Mouse (Mus musculus) T-helper 17 cell (primary cell): Measurements from ENCODE around the gene Trim71.

ENCODE experiments used
- in situ Hi-C, 2 experiments: fragments of 300-600 bp; cut with MboI, MseI; formaldehyde crosslinking; loops; 1 replicate in 1 of 2; 2 replicates in 1 of 2; pipeline ENCODE4 v1.15.1; 2025; ENCODE audit warnings: high pct_unique_total_duplicates in 2 of 2

Gene Trim71

DNA sequence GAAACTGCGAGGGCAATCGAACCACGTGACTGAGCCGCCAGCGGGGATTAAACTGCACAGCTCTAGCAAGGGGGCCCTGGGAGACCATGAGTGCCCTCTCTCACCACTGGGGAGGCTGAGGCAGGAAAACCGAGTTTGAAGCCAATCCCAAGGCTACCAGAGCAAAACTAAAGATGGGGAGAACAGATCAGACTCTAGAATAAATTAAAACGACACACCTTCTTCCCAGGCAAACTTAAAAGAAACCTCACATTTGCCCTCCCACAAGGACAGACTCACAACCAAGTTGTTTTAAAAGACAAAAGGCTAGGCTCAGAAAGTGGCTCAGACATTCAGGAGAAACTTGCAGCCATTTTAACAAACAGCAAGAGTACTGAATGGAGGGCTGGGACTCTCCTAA lies 7.1 kb downstream of the Trim71 start:
- in situ Hi-C loops = no loop called here

DNA sequence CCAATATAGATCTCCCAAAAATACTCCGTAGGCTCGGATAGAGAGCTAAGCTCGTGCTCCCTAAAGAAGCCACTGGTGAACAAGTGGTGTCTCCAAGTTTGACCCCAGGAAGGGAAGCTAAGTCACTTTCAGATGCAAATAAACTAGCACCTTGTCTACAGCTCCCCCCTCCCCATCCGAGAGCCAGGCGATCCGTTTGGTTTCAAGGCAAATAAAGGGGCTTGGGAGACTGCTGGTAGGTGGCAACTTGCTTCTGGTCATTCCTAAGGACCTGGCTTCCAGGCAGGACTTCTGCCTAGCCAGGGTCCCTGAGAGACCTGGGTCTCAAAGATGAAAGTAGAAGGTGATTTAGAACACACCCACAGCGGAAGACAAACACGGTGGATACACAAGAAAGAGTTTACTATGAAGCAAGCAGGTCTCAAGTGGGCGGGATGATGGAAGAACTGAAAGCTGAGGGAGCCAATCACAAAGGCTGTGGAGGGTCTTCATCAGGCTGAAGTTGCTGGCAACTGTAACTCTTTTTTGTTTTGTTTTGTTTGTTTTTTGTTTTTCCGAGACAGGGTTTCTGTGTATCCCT lies 7.8 kb downstream of the Trim71 start:
- in situ Hi-C loops = no loop called here

DNA sequence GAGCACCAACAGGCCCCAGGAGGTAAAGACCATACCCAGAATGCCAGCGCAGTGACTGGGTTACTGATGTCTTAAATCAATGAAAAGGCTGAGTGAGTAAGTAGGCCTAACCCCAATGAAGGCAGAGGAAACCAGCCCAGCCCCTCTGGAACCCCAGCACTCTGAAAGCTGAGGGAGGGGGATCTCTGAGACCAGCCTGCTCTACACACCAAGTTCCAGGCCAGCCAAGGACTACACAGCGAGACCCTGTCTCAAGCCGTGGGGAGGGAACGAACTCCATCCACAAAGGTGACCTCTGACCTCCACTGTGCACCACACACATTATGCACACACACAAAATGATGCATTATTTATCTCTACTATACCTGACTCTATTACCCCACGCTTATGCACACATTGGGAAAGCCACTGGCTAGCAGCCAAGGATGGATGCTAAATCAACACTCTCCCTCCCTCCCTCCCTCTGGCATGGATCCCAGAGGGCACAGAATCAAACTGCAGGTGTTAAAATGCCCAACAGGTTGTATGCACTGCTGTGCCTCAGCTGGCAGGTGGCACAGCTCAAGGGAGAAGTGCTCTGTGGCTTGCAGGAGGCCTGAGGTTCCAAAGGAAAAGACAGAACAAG lies 9.7 kb downstream of the Trim71 start:
- in situ Hi-C loops = no loop called here

DNA sequence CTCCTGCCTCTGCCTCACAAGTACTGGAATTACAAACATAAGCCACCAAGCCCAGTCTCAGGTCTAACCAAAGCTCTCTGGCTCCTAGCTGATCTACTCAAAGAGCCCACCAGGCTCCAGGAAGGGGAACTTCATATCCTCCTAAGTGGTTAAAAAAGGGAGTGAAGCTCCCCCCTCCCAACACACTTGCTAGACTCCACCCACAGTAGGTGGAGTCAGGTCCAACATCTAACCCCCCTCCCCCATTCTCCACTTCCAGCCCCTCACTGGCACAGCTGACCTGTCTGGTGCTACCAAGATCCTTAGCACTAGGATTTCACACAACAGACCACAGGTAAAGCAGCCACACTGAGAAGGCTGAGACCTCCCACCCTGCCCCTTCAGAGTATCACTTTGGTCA lies 10.3 kb downstream of the Trim71 start:
- in situ Hi-C loops = no loop called here

DNA sequence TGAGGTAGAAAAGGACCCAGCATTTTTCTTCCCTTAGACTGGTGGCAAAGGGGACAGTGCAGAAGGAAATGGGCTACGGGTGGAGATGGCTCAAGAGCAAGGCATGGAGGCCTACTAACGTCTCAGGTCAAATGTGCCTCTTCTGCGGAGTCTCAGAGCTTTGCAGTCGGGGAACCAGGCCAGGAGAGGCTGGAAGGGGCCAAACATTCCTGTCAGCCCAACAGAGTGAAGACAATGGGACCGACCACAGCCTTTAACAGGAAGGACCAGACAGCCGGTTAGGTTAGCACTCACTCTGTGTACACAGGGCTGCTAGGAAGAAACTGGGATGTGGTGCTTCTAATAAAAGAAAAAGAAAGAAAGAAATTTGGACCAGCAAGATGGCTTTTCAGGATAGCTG lies 14.1 kb downstream of the Trim71 start:
- in situ Hi-C loops = no loop called here

DNA sequence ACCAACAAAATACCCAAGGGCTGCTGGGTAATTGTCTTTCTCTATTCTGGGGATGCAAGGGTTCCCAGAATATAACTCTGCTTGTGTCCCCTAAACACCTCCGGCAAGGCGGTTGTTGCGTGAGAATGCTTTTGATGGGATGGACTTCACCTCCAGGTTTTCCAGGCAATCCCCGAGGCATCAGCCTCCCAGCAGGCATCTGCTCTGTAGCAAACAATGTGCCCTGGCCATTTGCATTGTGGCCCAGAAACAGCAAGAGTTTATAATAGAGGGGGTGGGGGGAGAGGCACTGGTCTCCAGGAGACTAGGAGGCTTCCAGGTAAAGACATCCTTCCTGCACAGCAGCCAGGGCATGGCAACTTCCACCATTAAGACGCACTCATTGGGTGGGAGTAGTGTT lies 15.1 kb downstream of the Trim71 start:
- in situ Hi-C loops = no loop called here

DNA sequence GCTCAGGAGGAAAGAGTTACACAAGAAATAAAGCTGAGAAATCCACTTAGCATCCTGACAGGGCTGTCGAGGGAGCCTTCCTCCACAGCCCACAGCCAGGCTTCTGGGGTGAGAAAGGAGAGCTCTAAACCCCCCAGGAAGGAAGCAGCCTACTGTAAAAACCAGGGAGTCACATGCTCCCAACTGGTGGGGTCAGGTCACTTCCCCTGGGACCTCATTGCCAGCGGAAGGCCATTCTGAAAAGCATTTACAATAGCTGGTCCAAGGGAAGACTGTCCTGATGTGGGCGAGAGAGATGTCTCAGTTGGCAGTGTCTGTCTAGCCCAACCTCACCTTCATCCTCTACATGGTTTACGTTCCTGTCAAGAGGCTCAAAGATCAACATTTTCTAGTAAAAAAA lies 15.7 kb downstream of the Trim71 start:
- in situ Hi-C loops = no loop called here

DNA sequence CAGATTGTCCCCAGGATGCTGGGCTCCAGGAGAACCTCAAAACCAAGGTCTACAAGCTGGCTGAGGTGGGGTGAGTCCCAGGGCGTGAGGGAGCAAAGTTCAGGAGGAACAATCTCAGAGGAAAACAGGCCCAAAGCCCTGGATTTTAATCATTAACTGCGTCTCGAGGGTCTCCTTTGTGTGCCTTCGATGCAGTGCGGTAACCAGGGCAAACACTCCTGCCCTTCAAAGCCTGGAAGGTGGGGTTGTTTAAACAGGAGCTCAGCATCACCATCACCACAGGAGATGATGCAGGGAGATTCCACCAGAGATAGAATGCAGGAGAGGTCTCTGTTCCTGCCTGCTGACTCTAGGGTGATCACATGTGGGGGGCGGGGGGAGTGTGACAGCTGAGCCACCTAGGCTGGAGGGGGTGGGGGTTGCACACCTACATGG lies 16.5 kb downstream of the Trim71 start:
- in situ Hi-C loops = no loop called here

DNA sequence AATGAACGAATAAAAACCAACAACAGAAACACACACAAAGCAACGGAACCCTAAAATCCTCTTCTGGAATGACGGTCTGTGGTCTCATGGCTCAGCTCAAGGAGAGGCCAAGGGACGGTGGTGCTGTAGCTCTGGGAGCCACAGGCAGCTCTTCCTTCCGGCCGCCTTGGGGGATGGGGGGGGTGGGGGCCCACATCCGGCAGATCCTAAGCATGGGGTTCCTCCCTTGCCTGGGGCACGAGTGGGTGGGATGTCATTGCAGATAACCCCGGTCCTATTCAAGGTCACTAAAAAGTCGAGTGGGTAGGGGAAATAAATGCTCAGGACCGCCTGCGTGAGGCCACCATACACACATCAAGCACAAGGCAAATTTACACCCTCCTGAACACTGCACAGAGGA lies 17.4 kb downstream of the Trim71 start:
- in situ Hi-C loops = no loop called here

DNA sequence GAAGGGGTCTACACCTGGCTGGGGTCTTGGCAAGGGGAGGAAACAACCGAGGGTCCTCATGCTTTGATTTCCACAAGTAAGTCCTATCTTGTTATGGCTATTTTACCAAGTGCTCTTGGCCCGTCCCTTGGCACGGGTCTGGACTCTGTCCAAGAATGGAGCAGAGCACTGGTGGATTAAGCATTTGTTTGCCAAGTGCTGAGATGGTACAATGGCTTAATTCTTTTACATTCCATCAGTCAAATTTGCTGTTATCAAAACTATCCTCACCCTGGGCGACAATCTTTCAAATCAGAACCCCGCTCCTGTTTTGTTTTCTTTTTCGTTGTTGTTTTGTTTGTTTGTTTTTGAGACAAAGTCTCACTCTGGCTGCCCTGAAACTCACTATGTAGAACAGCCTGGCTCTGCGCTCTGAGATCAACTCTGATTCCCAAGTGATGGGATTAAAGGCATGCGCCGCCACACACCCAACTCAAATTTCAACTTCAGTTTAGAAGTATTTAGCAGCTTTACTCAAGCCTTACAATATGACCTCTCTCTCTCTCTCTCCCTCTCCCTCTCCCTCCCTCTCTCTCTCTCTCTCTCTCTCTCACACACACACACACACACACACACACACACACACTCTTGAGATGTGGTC lies 19.3 kb downstream of the Trim71 start:
- in situ Hi-C loops = no loop called here

DNA sequence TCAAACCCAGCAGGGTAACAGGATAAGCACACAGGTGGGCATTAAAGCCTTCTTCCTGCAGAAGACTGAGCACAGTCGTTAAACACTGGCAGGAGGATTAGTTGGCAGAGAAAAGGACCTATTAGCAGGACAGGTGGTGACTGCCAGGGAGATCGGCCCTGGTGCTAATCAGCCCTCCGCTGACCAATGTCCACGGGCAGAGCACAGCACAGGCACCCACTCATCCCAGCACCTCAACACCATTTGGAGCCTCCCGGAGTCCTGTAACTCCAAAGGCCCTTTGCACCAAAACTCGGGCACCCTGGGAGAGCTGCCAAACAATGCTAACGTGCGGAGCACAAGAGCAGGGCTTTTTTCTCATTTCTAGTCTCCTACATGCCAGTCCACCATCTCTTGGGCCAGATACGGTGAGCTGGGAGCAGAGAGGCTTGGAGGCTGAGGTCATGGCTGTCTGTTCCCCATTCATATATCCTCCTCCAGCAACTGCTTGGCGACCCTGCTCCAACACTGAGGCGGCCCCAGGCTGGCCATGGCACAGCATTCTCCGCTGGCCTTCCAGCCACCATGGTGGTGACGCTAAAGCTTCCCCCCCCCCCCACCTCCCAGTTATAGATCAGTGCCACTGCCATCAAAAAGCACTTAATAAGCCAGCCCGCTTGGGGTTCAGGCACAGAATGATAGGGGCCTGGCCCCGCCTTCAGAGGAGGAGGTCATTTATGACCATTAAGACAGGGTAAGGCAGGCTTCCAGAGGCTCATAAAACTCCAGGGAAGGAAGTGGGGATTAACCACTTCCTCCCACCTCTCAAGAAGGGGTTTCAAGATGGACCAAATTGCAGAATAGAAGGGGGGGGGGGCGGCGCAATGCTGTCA lies 20.1 kb downstream of the Trim71 start:
- in situ Hi-C loops = no loop called here

DNA sequence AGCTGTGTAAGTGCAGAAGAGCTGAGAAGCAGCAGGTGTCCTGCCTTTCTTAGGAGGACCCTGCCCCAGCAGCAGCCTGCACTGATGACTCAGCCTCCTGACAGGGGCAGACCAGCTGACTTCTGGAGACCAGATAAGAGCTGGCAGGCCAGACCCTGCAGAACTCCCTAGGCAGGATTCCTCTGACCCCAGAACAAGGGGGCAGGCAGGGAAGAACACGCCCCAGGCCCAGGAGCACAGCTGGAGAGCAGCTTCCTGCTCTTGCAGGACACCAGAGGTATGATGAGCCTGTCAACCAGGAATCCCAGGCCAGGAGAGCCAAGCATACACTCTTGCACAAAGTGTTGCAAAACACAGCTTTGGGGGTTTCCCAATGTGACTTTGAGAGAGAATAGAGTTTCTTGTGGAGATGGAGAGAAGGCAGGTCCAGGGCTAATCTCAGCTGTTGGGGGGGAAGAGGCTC lies 22.9 kb downstream of the Trim71 start:
- in situ Hi-C loops = no loop called here

DNA sequence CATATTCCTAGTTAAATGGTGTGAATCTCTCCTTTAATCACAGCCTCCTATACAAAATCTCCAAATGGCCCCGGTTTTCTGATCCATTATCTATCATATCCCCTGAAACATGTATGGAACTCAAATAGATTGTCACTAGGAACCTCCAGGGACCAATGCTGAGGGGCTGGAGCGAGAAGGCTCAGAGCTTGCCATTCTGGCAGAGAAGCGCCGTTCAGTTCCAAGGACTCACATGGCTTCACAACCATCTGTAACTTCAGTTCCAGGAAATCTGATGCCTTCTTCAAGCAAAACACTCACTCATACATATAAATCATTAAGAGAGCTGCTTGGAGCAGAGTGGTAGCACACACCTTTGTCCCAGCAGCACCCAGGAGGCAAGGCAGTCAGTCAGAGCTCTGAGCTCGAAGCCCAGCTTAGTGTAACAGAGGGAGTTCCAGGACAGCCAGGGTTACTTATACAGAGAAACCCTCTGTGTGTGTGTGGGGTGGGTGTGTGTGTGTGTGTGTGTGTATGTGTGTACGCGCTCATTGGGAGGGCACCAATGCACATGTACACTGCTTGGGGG lies 25.1 kb downstream of the Trim71 start:
- in situ Hi-C loops = no loop called here

DNA sequence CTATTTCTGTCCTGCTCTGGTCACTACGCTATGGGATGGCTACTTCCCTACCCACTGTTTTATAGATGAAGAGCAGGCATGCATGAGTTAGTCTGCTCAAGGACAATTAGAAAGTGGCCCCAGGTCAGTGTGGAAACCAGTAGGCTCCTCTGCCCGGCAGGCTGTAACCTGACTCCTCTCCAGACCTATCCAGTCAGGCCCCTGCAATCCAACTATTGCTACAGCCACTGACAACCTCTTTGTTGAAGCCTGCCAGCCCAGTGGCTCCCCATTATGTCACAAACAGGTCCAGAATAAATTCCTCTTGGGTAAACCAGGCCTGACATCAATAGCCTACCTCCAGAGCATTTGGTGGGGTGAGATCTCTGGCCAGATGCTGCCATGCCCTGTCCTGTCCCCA lies 27.5 kb downstream of the Trim71 start:
- in situ Hi-C loops = no loop called here

DNA sequence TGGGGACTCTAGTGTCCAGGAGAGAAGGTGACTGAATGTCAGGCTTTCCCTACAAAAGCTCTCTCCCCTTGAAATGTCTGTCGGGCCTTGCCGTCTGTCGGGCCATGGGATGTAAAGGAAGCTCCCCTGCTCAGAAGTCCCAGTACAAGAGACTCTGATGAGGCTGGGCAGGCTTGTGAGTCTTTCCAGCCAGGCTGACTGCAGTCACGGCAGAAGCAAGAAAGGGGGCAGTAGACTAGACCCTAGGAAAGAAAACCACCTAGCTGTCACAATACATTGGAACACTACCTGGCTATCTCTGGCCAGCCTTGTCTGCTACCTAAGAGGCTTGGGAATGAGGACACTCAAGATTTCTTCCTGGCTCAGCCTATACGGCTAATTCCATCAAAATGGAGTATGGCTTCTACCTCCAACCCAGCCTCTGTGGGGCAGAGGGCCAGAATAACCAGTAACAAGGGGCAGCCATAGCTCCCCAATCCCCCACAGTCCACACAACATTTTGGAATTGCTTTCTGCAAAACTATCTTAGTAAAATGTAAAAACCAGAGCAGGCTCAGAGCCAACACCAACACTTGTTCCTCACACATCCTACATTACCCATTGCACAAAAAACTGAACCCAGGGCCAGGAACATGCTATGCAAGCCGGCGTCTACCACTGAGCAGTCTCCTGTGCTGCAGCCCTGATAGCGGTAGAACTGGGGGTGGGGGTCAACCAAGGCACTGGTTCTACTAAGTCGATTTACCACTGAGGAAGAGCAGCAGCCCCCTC lies 29.2 kb downstream of the Trim71 start:
- in situ Hi-C loops = no loop called here

DNA sequence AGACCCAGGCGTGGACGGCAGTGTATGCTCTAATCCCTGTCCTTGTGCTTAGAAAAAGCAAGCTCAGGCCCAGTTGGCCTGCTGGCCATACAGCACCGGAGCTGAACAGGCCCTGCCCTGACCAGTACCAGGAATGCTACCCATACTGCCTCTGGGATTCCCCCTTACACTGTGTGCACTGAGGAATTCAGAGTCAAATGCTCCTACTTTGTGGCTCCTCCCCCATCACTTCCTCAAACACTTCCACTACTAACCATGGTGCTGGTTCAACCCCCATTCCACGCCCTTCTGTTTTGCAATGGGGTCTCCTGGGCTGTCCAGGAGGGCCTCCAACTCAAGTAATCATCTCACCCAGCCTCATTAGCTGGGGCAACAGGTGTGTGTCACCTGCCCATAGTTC lies 30.3 kb downstream of the Trim71 start:
- in situ Hi-C loops = no loop called here

DNA sequence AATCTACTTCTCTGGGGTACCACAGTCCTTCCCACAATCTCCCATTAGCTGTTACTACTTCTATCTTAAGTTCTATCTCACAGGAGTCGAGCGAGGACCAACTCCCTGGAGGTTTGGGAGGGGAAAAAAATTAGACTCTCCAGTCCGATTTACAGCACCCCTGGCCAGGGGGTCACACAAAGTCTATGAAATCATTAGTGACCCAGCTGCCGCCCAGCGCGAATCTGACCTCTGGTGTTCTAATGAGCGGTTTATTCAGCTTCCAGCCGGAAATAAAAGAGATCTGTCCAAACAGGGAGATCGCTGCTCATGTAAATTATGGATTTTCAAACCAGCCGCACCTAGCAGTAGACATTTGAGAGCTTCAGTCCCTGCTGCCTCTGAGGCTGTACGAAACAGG lies 32.9 kb downstream of the Trim71 start:
- in situ Hi-C loops = no loop called here

DNA sequence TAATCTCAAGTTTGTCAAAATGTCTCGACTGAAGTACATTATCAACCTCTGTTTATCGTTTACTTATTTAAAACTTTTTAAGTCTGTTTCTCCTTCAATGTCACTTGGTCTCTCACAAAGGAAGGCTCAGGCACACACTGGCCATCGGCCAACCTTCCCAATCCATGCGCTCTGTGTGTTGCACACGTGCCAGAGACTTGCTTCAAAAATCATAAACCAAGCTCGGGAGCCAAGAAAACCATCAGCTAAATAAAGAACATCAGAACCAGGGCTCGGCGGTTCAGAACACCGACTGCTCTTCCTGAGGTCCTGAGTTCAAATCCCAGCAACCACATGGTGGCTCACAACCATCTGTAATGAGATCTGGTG lies 35.5 kb downstream of the Trim71 start:
- in situ Hi-C loops = no loop called here

DNA sequence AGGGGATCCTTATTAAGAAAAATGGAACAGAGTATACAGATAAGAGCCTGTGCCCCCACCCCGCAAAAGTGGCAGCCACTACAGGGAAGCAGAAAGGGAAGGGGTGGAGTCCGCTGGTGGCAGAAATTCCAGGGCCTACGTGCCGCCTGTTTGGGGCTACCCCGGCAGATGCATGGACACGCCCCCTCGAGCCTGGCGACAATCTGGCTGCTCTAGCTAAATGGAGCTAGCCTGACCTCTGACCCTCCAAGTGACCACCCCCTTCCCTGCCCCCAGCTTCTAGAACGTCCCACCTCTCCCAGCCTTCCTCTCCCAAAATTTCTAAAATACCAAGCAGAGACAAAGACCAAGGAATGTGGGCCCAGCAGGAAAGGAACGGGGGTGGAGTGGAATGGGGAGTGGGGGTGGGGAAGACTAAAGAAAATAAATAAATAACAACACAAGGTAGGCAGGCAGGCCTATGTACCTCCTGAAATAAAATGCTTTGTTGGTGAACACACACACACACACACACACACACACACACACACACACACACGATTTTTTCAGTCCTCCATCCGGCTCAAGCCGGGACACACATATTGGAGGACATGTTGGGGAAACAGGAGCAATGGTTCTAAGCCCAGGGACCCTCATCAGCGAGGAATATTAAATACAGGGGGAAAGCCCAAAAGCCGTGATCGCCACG lies 36.0 kb downstream of the Trim71 start:
- in situ Hi-C loops = no loop called here

DNA sequence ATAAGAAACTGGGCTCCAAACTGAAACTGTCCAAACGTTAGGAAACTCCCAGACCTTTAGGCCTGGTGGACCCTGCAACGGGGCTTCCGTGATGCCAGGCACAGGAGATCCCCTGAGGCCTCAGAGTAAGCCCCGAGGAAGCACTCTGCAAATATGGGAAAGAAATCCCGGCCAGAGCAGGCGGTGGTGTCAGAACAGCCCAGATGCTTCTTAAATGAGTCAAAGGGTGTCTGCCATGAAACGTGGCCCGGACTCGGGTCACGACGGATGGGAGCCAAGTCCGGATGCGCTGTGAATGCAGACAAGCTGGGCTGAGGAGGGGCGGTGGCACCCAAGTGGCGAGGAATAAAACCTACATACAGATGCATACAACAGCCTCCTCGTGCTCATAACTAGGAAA lies 37.1 kb downstream of the Trim71 start:
- in situ Hi-C loops = no loop called here

DNA sequence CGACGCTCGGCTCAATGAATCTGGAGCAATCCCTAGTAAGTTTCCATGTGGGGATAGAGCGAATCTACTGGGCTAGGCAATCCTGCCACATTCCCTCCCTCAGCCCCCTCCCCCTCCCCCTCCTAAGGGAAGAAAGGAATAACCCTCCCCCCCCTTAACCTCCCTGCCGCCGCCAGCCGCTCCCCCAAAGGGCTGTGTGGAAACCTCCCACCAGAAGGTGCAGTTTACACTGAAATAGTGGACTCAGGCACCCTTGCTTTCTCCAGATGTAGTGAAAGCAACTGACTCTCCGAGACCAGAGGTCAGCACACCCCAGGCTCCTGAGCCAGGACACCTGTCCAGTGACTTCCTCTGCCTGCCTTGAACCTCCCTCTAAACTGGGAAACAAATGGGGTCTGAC lies 37.6 kb downstream of the Trim71 start:
- in situ Hi-C loops = no loop called here
